Mouse (Mus musculus) thymus, postnatal 14 days (tissue): ENCODE results near the gene Adgrf3.

Experiments
- DNase-seq: peaks from one replicate; pipeline ENCODE4 v3.0.0; 2021

The Adgrf3 gene

GRCm38 (mm10) chr5:30201521-30201920, 4.0 kb downstream of the Adgrf3 start:
- peak; percentile 21 for DNase-seq

DNA sequence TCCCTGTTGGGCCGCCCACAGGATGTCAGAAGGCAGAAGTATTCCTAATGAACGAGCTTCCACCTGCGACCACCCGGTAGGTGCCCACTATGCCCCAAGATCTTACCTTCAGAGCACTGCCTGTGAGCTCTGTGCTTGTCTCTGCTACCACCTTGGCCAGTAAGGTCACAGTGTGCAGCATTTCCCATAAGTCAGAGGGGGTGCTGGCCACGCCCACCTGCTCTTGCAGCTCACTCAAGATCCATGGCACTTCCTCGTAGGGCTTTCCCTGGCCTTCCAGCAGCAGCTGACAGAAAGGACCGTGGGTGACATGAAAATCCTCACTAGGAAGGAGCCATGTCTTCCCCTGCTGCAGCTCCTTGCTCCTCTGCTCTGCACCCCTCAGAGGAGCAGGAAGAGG, 7.3 kb downstream of the Adgrf3 start:
- peak; percentile 33 for DNase-seq

- DNase-seq = no peak
Observed at GRCm38 (mm10) chr5:30195340-30195739, 10.2 kb downstream of the Adgrf3 start.

GRCm38 (mm10) chr5:30192452-30192851, 13.1 kb downstream of the Adgrf3 start:
- DNase-seq = no peak

DNA sequence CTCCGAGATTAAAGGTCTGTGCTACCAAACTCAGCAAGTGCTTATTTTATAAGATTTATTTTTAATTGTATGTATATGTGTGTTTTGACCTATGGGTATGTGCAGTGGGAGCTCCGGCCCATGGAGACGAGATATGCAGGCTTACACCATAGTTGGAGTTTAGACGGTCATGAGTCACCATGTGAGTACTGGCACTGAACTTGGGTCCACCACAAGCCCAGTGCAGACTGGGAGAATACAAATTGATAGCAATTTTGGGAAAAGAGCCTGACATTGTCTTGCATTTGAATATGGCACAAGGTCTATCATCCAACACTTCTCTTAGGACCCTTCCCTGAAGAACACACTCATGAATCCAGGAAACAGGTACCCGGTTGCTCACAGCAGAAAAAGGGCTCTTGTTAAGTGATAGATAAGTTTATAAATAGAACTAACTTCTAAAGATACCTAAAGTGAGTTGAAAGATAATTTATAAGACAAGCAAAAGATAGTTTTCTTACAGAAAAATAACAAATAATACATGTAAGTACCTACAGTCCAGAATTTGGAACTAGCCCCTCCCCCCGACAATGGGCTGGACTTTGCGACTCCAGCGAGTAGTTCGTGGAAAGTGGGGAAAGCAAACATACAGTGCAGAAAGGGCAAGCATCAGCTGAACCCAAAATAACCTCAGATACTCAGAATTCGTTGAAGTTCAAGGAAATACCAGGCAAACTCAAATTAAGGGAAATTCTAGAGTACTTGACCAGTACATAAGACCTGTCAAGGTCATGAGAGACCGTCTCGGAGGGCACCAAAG, 17.6 kb downstream of the Adgrf3 start:
- no peak for DNase-seq

- no peak for DNase-seq
Observed at GRCm38 (mm10) chr5:30175811-30176210, 29.7 kb downstream of the Adgrf3 start.

DNA sequence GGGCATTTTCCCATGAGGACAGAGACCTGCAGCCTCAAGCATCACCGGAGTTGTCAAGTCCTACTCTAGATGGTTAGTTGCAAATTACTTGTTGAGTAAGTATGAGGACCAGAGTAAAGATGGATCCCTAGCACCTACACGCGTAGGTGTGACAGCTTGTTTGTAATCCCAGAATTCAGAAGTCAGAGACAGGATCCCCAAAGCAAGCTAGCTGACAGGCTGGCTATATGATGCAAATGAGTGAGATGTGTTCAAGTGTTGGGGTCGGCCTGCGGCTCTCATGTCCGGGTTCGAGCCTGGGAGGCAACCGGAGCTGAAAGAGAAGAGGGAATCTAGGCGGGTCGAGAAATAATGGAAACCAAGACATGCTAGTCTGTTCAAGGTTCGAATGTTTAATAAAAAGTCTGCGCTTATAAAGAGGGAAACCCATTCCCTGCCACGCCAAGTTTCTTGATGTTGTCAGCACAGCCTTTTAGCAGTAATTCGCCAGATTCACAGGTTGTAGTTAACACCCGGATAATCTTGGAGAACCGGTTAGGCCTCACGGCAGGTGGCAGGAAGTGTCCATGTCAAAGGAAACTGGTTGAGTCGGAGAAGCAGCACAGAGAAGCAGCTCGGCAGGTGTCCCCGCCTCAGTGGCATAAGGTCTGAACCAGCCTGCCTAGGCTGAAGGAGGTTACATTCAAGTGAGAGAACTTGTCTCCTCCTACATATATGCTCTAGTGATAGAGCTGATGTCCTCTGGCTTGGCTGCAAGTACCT, 32.4 kb downstream of the Adgrf3 start:
- no peak for DNase-seq

DNA sequence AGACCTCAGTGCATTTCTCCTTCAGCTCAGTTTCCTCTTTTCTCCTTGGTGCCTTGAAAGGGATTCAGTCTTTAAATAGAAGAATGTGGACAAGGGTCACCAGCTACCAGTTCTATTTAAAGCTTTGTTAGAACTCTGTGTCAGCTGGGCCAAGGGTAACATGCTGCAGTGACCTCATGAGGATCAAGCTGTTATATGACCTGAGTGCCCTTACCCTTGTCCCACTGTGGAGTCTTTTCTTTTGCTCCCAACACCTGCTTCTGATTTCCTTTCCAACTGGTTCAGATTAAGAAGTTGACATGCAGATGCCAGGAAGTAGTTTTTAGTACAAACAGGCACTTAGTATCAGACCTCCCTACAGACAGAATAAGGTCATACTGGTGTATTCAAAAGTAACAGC, 33.4 kb downstream of the Adgrf3 start:
- DNase-seq = no peak

GRCm38 (mm10) chr5:30170303-30170940, 35.1 kb downstream of the Adgrf3 start:
- no peak for DNase-seq

DNA sequence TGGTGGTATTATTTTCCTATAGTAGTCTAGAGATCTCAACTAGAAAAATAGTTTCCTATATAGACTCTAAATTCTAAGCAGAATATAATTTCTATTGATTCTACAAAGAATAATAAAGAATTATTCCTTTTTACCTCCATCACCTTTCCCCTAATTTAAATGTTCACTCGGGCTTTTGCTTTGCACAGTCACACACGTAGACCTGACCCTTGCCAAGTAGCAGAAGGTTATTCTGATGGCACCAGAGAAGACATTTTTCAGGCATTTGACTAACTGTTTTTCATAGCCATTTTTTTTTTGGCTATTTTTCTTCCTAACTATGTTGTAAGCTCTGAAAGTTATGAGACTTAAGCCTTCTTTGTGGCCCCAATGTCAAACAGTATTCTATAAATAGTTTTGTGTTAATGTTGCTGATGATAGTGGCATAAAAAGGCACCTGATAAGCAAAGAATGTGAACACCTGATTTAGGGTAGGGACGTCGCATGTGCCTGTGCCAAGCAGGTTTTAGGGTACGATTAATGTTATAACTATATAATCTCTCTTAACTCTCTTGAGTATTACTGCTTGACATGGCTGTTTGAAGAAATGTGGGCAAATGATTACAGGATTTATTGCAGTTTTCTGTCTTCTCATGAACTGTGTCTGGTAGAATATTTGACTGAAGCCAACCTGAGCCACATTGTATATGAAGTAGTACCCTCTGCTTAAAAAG, 40.1 kb downstream of the Adgrf3 start:
- no peak for DNase-seq

DNA sequence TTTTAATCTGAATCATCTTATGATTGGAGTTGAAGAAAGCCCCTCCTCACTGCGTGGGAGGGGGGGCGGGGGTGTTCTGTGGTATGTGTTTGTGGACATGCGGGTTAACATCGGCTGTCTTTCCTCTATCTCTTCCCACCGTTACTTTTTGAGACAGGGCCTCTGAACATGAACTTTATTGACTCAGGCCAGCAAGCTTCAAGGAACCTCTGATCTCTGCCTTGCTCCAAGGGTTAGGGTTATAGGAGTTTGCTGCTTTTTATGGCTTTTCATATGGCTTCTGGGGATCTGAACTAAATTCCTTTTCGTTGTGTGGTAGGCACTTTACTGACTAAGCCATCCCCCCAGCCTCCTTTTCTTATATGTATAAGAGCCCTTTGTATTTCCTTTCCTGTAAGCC, 43.2 kb downstream of the Adgrf3 start:
- no peak for DNase-seq

- DNase-seq = no peak
Observed at GRCm38 (mm10) chr5:30161836-30162235, 43.7 kb downstream of the Adgrf3 start.

- DNase-seq = no peak
Observed at GRCm38 (mm10) chr5:30159601-30160000, 45.9 kb downstream of the Adgrf3 start.

DNA sequence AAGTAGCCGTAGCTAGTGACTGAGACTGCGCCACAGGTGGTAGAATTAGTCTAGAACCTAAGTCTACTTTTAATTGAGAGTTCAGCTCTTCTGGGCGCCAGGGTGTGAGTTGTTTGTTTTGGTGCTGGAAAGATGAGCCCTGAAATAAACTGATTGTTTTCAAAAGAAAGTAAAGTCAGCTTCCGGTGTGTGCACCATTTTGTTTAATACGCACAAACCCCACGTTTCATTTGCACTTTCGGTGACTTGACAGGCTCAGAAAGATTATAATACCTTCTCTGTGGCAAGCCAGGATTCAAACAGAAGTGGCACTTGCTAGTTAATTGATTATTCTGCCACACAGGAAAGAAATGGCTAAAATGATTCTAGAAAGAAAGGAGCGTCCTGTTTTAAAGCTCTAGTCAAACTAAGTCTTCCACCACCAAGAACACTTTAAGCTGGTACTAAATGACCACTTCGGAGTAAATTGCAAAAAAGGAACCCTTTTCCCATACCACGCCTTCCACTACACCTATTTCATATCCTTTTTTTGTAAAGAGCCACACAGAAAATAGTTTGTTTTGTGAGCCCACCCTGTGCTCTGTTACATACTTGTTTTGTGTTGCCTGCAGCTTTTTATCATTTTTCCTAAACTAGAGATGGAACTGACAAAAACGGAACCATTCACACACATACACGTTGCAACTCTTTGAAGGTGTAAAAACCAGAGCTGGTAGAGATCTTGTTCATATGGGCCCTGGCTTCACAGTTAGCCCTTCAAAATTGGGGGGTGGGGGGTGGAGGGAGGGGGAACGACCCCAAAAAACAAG, 49.5 kb downstream of the Adgrf3 start:
- DNase-seq = no peak

DNA sequence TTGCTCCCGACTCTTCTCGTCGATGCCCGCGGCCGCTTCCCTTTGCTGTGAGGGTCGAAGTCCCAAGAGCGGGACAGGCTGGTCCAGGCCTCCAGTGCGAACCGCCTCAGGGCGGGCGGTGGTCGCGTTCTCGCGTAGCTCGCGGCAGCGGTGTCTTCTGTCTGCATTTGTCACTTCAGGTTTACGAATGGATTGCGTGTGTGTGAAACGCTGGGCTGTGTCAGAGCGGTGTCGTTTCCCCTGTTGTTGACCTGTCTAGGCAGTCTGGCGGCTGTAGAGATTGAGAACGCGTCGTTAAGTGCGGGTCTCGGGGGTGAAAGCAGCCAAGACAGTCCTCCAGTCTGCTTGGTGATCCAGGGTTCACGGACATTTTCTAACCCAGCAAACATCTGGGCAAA, 50.1 kb downstream of the Adgrf3 start:
- no peak for DNase-seq

DNA sequence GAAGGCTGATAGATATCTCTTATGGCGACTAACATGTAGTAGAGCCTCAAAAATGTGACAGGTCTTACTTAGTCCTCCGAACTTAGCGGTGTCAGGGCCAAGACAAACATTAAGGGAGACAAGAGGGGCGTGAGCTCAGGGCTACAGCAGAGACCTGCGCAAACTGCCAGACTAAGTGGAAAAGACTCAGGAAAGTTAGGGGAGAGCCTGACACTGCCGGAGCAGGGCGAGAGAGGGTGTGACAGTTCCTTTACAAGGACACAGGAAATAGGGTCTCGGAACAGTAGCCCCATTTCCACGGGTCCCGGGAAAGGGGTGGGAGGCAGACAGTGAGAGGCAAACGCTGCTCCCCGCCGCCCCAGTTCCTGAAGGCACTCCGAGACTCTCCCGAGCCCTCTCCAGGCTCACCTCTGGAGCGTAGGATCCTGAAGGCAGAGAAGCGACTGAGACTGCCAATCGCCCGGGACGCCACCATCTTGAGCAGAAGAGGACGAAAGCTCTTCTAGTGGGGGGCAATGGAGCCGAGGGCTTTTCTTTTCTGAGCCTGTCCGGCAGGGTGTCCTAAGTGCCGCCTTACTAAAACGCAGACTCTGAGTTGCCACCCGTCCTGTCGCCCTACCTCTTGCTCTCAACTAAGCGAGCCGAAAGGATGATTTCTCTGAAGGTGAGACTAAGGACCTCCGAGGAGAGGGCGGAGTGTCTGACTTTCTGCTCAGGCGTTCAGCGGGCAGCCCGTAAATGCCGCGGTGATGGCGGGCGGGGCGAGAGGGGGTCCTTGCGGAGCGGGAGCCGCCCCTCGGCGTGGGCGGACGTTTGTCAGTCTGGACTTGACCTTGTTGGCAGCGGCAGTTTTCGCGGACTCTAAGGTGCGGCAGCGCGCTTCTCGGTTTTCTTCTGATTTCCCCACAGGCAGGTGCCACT, 50.8 kb downstream of the Adgrf3 start, which contains the start of the genes Hadha and Hadhb:
TSS of gene Hadha (minus strand) at position 689 of the 921 bp plus-strand sequence.
TSS of gene Hadhb (plus strand) at position 775 of the 921 bp plus-strand sequence.
- DNase-seq = peak; percentile 94

- DNase-seq = no peak
Observed at GRCm38 (mm10) chr5:30154013-30154412, 51.5 kb downstream of the Adgrf3 start.

DNA sequence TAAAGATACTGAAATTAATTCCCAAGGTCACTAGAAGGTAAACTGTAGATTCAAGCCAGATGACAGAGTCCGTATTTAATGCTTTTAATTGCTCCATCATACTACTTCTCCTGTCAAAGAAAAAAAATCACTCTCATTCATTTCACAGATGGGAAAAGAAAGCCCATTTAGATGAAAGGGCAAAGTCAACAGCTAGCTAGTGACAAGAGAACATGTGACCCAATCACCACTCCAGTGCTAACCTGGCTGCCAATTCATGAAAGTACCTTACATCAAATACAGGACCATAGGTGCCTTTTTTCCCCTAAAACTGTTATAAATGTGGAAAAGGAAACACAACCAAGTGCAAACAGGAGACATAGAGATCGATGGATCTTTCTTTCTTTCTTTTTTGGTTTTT, 52.3 kb downstream of the Adgrf3 start:
- no peak for DNase-seq

DNA sequence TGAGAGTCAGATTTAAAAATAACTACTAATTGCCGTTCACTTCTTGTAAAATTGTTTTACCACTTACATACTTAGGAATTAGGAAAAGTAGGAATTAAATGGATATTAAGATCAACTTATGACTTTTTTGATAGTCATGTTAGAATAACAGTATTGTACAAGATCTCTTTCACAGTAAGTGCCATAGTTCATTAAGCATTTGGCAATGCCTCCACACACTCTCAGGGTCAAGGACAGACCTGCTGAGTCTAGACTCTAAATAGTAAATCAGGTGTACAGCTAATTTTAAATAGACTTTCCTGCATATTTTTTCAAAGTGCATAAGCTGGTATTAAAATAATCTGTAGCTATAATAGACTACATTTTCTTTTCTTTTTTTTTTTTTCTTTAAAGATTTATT, 53.1 kb downstream of the Adgrf3 start:
- no peak for DNase-seq

- DNase-seq = no peak
Observed at GRCm38 (mm10) chr5:30152007-30152406, 53.5 kb downstream of the Adgrf3 start.
